In genomic region chr8:123736974-123737373, GRCm38 (mm10) we compare ENCODE assay signal across 23 mouse cellular contexts.
A peak's percentile ranks its signal among the peaks of the same experiment; 100 is the strongest.
DNase-seq lines count a peak whose midpoint lies in the region; ATAC-seq and TF ChIP-seq lines count a peak whose summit lies in the region.
"Had no signal": no experiment of that assay in that cellular context is flagged by ENCODE, and none has a peak within 500 bp of the region (broad histone marks: within the 10 kb centered on the region; RNA-seq: fewer than 3 reads in every experiment).

No protein-coding gene starts in this region.

- no peak overlapping the region for H3K27ac ChIP-seq in kidney, embryonic 15.5 days
- no peak overlapping the region for H3K27ac ChIP-seq in midbrain, postnatal 0 days (ENCODE audit: low read depth, low read length)
- H3K27ac ChIP-seq: embryonic facial prominence, embryonic 13.5 days; hindbrain, embryonic 15.5 days; liver, embryonic 13.5 days had no signal

- no peaks in the 10 kb centered on the region for H3K27me3 ChIP-seq in kidney, embryonic 15.5 days
- no peaks in the 10 kb centered on the region for H3K27me3 ChIP-seq in midbrain, postnatal 0 days (ENCODE audit: insufficient read depth, low read length)
- H3K27me3 ChIP-seq: embryonic facial prominence, embryonic 13.5 days; hindbrain, embryonic 15.5 days had no signal

- peaks cover 17% of the 10 kb centered on the region for H3K4me1 ChIP-seq in kidney, embryonic 15.5 days
- no peaks in the 10 kb centered on the region for H3K4me1 ChIP-seq in midbrain, postnatal 0 days (ENCODE audit: insufficient read depth, low read length)
- H3K4me1 ChIP-seq: megakaryocyte, embryonic 14.5 days had no signal

- WGBS in kidney, embryonic 15.5 days: 54% methylated on average over 9 of the region's 9 CpGs
- WGBS in midbrain, postnatal 0 days: 73% methylated on average over 9 of the region's 9 CpGs

- TF ChIP-seq CTCF in midbrain, postnatal 0 days (IDR thresholded peaks at IDR 0.05): no peak

- no peaks in the 10 kb centered on the region for H3K9me3 ChIP-seq in kidney, embryonic 15.5 days (replicated peaks)
- H3K9me3 ChIP-seq in midbrain, postnatal 0 days (ENCODE audit: low read length): no peaks in the 10 kb centered on the region
- H3K9me3 ChIP-seq: embryonic facial prominence, embryonic 13.5 days; hindbrain, embryonic 15.5 days; liver, embryonic 13.5 days; megakaryocyte, embryonic 14.5 days had no signal

- H3K4me3 ChIP-seq in kidney, embryonic 15.5 days (replicated peaks): no peak overlapping the region
- H3K4me3 ChIP-seq in midbrain, postnatal 0 days (ENCODE audit: low read depth, low read length): no peak overlapping the region
- H3K4me3 ChIP-seq: embryonic facial prominence, embryonic 13.5 days; hindbrain, embryonic 15.5 days; liver, embryonic 13.5 days had no signal

- DNase-seq in kidney, adult 18-20 months: peak; percentile 9
- peak; percentile 87 for DNase-seq in fat pad, adult 2 months (ENCODE audit: extremely low read depth, low read depth, low spot score)
- peak; percentile 14 for DNase-seq in kidney, adult 9 months
- peak; percentile 30 for DNase-seq in skeletal muscle tissue, adult 2 months (ENCODE audit: low read depth, low spot score)
- no peak for DNase-seq in midbrain, postnatal 0 days (ENCODE audit: low spot score)
- DNase-seq in lung, postnatal 14 days: no peak
- DNase-seq: adrenal gland, postnatal 14 days; B cell, adult 2 months; cerebellum, adult 18-20 months; gastrocnemius, postnatal 36 days; heart, postnatal 14 days; liver, embryonic 13.5 days; lung, postnatal 10 days; right cerebral cortex, adult 18-20 months; spleen, adult 18-20 months; thymus, postnatal 4 days had no signal

- ATAC-seq in kidney, embryonic 15.5 days (replicated peaks; ENCODE audit: low FRiP score): no peak; the same call in 1 of the 2 replicates
- no peak for ATAC-seq in midbrain, postnatal 0 days (ENCODE audit: low FRiP score)
- ATAC-seq: activated CD4-positive, CD25-positive, alpha-beta regulatory T cell, adult 4 months; midbrain, embryonic 16.5 days had no signal

- H3K4me2 ChIP-seq in kidney, embryonic 15.5 days: no peak overlapping the region
- no peak overlapping the region for H3K4me2 ChIP-seq in midbrain, postnatal 0 days (ENCODE audit: low read depth, low read length, poor library complexity, severe bottlenecking)
- H3K4me2 ChIP-seq: embryonic facial prominence, embryonic 13.5 days; heart, embryonic 11.5 days; hindbrain, embryonic 15.5 days; liver, embryonic 13.5 days had no signal

- no peaks in the 10 kb centered on the region for H3K36me3 ChIP-seq in kidney, embryonic 15.5 days
- H3K36me3 ChIP-seq in midbrain, postnatal 0 days (ENCODE audit: insufficient read depth, low read length): no peaks in the 10 kb centered on the region
- H3K36me3 ChIP-seq: embryonic facial prominence, embryonic 13.5 days; hindbrain, embryonic 15.5 days; liver, embryonic 13.5 days had no signal

- H3K9ac ChIP-seq in kidney, embryonic 15.5 days: no peak overlapping the region
- no peak overlapping the region for H3K9ac ChIP-seq in midbrain, postnatal 0 days (replicated peaks; ENCODE audit: low read length, poor library complexity, severe bottlenecking)
- H3K9ac ChIP-seq: embryonic facial prominence, embryonic 13.5 days; hindbrain, embryonic 15.5 days; liver, embryonic 13.5 days had no signal

Comparison
In these comparisons a context has a peak if more than half of its experiments do, and no peak if none do; other contexts are left out.
1. DNase-seq: peak in kidney, adult 18-20 months (single experiment), fat pad, adult 2 months (single experiment), kidney, adult 9 months (single experiment) and skeletal muscle tissue, adult 2 months (single experiment); none in midbrain, postnatal 0 days (single experiment) and lung, postnatal 14 days (single experiment).